Mouse (Mus musculus): ENCODE results near the gene Smco2.

- TF ChIP-seq CTCF (IDR thresholded peaks at IDR 0.05; ENCODE audit: borderline replicate concordance, control insufficient read depth, extremely low read depth, insufficient read depth, low read length, poor library complexity) = no peak
- TF ChIP-seq POLR2A (IDR thresholded peaks at IDR 0.05; ENCODE audit: control insufficient read depth, extremely low read depth, insufficient read depth, low read length, poor library complexity) = no peak
These were observed 40.7 kb downstream of the Smco2 start for GRCm38 (mm10) chr6:146890633-146891032.

Measured in thymus, adult 2 months (tissue).